Mouse (Mus musculus) cerebellum, adult 8-10 months (tissue): ENCODE results near the gene Zfp526.

ENCODE experiments used
- DNase-seq: peaks from one replicate; pipeline ENCODE4 v3.0.0; 2022

Zfp526 gene

GRCm38 (mm10) chr7:25243361-25243760 is 22.1 kb downstream of the Zfp526 start:
- DNase-seq, result no peak

DNA sequence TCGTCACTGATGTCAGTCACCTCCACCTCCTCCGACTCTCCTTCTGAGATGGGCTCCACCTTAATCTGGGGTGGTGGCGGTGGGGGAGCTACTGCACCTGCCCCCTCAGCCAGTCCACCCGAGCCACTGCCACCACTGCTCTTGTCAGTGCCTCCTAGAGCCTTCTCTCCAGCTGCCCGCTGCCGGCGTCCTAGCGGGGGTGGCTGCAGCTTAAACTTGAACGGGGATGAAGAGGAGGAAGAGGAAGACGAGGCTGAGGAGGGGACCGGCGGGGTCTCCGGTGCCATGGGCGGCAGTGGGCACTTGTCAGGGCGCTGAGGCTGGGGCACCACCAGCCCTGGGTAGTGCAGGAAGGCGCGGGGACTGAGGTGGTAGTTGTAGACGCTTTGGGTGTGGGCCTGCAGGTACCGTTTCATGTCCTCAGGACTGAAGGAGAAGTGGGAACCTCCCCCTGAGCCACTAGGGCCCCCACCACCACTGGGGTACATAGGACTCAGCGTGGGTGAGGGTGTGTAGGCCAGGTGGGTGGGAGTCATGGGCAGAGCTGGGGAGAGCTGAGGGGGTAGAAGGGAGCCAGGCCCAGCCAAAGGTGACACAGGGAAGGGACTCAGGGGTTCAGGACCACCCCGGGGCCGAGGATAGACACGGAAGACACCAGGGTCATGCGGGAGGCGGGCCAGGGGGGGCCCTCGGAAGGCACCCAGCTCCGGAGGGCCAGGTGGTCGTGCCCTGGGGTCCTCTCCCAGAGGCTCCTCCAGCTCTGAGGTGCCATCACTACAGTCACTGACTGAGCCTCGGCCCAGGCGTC is 23.5 kb downstream of the Zfp526 start:
- no peak for DNase-seq

DNA sequence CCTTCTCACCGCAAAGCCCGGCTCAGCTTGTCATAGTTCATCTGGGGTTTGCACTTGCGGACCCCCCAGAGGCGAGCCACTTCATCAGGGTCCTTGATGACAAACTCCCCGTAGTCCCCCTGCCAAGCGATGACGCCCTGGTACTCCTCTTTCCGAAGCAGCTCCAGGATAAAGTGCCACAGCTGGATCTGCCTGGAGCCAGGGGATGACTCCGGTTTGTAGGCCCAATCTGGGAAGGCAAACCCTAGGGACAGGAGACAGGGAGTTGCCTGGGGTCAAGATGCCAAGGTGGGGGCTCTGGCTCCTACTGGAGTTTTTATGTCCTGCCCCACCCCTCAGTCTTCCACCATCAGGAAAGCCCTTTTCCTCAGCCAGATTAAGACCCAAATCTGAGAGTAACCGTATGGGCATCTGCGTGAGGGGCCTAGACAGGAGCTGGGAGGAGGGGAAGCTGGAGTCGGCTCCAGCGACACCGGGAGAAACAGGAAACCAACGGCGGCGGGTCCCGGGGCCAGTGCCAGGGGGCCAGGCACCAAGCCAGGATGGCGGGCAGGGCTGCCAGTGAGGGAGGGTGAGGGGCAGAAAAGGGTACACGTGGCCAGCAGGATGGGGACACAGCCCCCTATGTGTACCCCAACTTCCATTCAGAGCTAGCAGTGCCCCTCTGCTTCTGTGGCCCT is 25.0 kb downstream of the Zfp526 start:
- no peak for DNase-seq

DNA sequence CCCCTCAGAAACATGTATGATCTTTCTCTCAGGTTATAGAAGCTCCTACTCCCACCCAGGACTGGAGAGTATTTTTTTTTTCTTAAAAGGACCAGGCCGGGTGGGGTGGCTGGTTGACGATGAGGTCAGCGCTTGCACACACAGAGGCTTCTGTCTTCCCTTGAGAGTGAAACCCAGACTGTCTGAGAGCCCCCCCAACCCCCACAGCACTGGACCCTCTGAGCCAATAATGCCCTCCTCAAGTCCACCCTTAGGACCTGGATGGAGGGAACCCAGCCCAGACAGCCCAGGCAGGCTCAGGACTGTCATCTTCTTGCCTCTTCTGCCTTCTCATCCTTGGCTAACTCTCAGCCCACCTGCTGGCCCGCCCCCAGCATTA is 25.5 kb downstream of the Zfp526 start:
- DNase-seq, result no peak

- DNase-seq, result no peak
Measured at GRCm38 (mm10) chr7:25247498-25247897, 26.3 kb downstream of the Zfp526 start.

DNA sequence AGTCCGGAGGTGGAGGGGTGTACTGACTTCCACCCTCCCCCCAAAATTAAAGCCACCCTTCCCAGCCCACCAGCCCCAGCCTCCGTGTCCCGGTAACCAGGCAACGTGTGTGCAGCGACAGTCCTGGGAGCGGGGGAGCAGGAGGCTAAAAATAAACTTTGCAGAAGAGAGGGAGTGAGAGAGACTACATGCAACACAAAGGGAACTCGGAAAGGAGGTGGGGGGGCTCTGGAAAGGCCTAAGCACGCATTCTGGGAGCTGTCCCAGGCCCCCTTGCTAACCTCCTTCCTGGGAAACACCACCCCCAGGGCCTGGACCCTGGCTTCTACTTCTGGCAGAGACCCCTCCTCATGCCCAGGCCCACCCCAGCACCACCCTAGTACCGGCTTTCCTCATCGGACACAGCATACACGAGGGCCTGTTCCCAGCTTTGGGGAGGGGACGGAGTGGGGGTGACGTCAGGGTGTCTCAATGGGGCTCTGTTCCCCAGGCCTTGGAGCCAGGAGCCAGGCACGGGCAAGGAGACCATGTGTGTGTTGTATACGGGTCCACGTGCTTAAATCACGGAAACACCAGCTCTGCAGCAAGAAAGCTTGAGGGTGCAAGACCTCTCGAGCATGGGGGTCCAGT is 26.9 kb downstream of the Zfp526 start:
- DNase-seq, result peak; percentile 45

- DNase-seq, result peak; percentile 66
Measured at GRCm38 (mm10) chr7:25248846-25249313, 27.7 kb downstream of the Zfp526 start.

- peak; percentile 45 for DNase-seq
Measured at GRCm38 (mm10) chr7:25249314-25250140, 28.3 kb downstream of the Zfp526 start.

DNA sequence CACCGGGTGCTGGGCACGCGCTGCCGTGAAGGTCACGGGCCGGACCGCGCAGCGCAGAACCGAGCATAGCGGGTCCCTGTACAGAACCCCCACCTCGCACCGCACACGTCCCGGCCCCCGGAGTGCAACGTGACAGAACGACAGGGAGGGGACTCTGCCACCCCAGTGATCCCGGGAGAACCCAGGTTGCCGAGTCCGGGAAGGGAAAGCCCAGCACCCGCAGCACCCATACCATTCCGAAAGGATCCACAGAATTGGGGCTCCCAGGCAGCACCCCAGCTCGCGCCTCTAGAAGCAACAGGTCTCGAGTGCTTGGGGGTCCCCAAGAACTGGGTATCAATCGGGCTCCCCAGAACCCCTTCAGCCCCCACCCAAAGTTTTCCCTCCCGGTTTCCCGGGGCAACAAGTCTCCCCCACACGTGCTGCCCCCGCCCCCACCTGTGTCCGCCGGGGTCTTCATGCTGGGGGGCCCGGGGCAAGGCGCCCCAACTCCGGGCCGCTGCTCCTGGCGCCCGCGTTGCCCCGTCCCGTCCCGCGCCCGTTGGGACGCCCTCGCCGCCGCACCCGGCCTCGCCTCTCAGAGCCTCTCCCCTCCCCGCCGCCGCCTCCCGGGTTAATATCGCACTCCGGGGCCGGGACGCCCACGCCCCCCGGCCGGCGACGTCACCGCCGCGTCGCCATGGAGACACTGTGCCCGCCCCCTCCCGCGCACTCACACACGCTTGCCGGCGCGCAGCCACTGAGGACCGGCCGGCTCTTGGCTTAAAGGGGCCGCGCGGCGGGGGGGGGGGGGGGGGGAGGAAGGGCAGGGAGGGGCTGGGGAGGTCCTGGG is 29.1 kb downstream of the Zfp526 start, which contains the start of gene Erf:
Gene Erf (minus strand): TSS at position 621 of the 832 bp plus-strand sequence.
- DNase-seq, result peak; percentile 88

DNA sequence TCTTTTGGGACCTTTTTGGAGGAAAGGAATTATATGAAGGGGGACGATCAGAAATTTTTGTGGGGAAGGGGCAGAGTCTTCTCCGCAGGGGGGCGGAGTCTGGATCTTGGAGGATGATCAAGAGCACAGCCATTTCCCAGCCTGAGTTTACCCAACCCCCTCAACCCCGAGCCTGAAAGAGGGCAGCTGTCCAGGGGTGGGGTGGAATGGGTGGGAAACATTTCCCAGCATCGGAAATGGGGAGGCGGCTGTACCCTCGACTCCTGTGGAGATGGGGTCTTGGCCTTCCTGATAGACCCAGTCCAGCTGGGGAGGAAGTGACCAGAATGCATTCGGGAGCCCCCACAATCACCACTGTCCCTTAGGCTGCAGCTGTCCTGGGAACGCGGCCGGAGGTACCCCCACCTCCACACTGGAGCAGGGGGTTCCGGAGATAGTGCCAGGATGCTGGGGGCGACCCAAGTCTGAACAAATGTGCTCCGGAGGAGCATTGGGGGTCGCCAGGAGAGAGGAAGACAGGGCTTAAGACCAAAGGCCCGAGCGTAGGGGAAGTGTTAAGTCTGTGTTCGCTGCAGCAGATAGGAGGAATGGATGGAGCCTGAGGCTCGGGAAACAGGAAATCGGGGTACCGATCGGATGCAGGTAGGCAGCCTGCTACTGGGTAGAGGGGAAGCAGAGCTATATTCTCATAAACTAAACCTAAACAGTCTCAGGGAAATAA is 30.0 kb downstream of the Zfp526 start:
- peak; percentile 69 for DNase-seq

- peak; percentile 55 for DNase-seq
Measured at GRCm38 (mm10) chr7:25251822-25252221, 30.6 kb downstream of the Zfp526 start.

GRCm38 (mm10) chr7:25261896-25262295 is 40.7 kb downstream of the Zfp526 start:
- no peak for DNase-seq

DNA sequence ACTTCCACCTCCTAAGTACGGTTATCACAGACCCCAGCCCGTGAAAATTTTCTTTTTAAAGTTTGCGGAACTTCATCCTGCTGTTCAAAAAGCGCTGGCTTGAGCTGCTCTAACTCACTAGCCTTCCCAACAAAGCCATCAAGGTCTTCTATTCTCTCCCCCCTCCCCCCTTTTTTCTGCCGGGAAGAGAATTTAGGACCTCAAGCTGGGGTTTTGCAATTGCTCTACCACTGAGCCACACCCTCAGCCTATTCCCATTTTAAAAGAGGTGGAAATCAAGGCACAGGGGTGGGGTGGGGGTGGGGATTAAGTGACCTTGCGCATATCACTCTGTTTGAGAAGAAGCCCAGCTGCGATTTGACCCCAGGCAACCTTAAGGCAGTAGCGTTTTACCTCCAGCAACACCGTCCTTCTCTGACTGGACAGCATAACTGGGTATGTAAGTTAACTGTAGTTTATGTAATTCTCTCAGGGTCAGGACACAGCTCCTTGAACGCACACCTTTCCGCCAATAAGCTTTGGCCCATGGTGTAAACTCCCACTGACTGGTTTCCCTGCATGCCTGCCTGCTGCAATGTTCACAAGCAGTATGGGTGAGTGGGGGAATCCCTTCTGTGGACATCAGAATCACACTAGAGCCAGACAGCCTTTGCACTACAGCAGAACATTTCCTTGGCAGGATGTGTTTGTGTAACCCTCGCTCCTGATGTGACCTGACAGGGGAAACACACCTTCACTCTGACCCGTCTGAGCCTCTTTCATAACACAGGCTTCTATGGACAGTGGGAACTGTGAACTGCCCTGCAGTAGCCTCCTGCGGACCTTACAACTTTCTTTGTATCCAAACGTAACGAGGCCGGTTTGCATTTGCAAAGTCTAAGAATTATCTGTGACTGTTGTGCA is 43.0 kb downstream of the Zfp526 start:
- DNase-seq, result peak; percentile 12

GRCm38 (mm10) chr7:25265743-25266142 is 44.5 kb downstream of the Zfp526 start:
- DNase-seq, result peak; percentile 14

GRCm38 (mm10) chr7:25266180-25266962 is 45.1 kb downstream of the Zfp526 start:
- DNase-seq, result peak; percentile 40

DNA sequence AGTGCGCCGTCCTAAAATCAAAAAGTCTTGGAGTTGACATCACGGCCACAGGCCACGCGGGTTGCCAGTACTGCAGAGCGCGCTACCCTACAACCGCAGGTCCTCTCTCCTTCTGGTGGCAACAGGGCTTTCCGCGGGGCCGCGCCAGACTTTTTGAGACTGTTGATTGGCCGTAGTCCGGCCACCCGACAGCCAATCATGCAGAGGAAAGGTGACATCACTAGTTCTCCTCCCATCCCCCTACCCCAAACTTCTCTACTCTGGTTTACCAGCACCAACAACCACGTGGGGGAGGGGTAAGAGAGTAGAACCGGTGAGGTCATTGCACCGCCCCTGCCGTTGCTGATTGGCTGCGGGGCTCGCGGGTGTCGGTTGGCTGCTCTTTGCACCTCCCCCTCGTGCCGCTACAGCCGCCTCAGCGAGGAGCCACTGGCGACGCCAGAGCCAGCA is 46.1 kb downstream of the Zfp526 start, which contains the start of gene Cic:
Gene Cic (plus strand): TSS at position 404 of the 450 bp plus-strand sequence.
- peak; percentile 99 for DNase-seq

GRCm38 (mm10) chr7:25267751-25268463 is 46.7 kb downstream of the Zfp526 start:
- peak; percentile 99 for DNase-seq

DNA sequence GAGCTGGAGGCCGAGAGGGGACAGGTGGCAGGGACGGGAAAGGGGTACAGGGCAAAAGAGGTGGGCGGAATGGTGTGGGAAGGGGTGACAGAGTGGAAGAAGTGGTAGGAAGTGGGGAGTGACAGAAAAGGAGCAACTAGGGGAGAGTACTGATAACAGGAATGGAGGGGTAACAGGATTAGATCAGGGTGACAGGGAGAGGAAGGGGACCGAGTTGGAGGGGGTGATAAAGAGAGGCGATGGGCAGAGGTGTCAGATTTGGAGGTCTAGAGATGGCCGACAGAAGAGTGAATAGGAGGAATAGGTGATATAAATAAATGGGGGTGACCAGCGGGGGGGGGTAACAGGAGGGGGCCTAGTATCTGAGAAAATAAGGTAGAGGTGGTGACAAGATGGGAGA is 47.4 kb downstream of the Zfp526 start:
- no peak for DNase-seq
